20 mouse cellular contexts compared by ENCODE assay signal in genomic region chr2:18958501-18958900, GRCm38 (mm10). TPM values are rescaled to one million over a fixed set of nuclear protein-coding genes. Genes with fewer than 3 reads are reported as not detected.
DNase-seq lines count a peak whose midpoint lies in the region; ATAC-seq and TF ChIP-seq lines count a peak whose summit lies in the region.
"Had no signal": no experiment of that assay in that cellular context is flagged by ENCODE, and none has a peak within 500 bp of the region (broad histone marks: within the 10 kb centered on the region; RNA-seq: fewer than 3 reads in every experiment).

No protein-coding gene starts in this region.

- no peaks in the 10 kb centered on the region for H3K27me3 ChIP-seq in liver, embryonic 13.5 days
- no peaks in the 10 kb centered on the region for H3K27me3 ChIP-seq in liver, embryonic 11.5 days (replicated peaks; ENCODE audit: control insufficient read depth, insufficient read depth, low read length)
- no peaks in the 10 kb centered on the region for H3K27me3 ChIP-seq in liver, postnatal 0 days (ENCODE audit: insufficient read depth, low read length)
- no peaks in the 10 kb centered on the region for H3K27me3 ChIP-seq in hindbrain, embryonic 12.5 days
- H3K27me3 ChIP-seq: embryonic facial prominence, embryonic 12.5 days; heart, embryonic 15.5 days; hindbrain, embryonic 13.5 days had no signal

- H3K4me3 ChIP-seq in liver, embryonic 13.5 days (replicated peaks) = no peak overlapping the region
- H3K4me3 ChIP-seq in liver, embryonic 11.5 days (ENCODE audit: low read depth, low read length) = no peak overlapping the region
- H3K4me3 ChIP-seq in liver, postnatal 0 days (ENCODE audit: low read depth, low read length) = no peak overlapping the region
- H3K4me3 ChIP-seq in hindbrain, embryonic 12.5 days = no peak overlapping the region
- H3K4me3 ChIP-seq: embryonic facial prominence, embryonic 12.5 days; gastrocnemius, adult 2 months; heart, adult 2 months; heart, embryonic 15.5 days; hindbrain, embryonic 13.5 days; layer of hippocampus, adult 2 months had no signal

- H3K9me3 ChIP-seq in liver, embryonic 13.5 days (replicated peaks) = no peaks in the 10 kb centered on the region
- H3K9me3 ChIP-seq in liver, embryonic 11.5 days (ENCODE audit: control insufficient read depth, low read length) = no peaks in the 10 kb centered on the region
- no peaks in the 10 kb centered on the region for H3K9me3 ChIP-seq in liver, postnatal 0 days (ENCODE audit: low read length)
- H3K9me3 ChIP-seq in hindbrain, embryonic 12.5 days (replicated peaks) = no peaks in the 10 kb centered on the region
- H3K9me3 ChIP-seq: embryonic facial prominence, embryonic 12.5 days; heart, embryonic 15.5 days; hindbrain, embryonic 13.5 days had no signal

- 0 out of 2 replicates have a peak overlapping the region, but pooled peaks have one; percentile 1 for H3K4me2 ChIP-seq in liver, embryonic 13.5 days
- no peak overlapping the region for H3K4me2 ChIP-seq in liver, embryonic 11.5 days
- peak overlapping the region; percentile 14; the same call in 1 of the 2 replicates for H3K4me2 ChIP-seq in liver, postnatal 0 days (ENCODE audit: low read depth, low read length)
- no peak overlapping the region for H3K4me2 ChIP-seq in hindbrain, embryonic 12.5 days (replicated peaks)
- H3K4me2 ChIP-seq: embryonic facial prominence, embryonic 12.5 days; hindbrain, embryonic 13.5 days had no signal

- 61% methylated on average over 5 of the region's 5 CpGs for WGBS in liver, embryonic 13.5 days (ENCODE audit: insufficient replicate concordance)
- WGBS in liver, embryonic 11.5 days = 77% methylated on average over 5 of the region's 5 CpGs
- WGBS in liver, postnatal 0 days (ENCODE audit: insufficient replicate concordance) = 62% methylated on average over 5 of the region's 5 CpGs
- WGBS in hindbrain, embryonic 12.5 days = 92% methylated on average over 5 of the region's 5 CpGs

- ATAC-seq in liver, embryonic 13.5 days (ENCODE audit: low read depth) = no peak
- no peak for ATAC-seq in liver, embryonic 11.5 days (replicated peaks; ENCODE audit: low FRiP score)
- ATAC-seq in activated CD4-positive, CD25-positive, alpha-beta regulatory T cell, adult 4 months = peak; percentile 66
- ATAC-seq in liver, postnatal 0 days = no peak
- ATAC-seq in hindbrain, embryonic 12.5 days (ENCODE audit: low FRiP score) = no peak
- ATAC-seq: intestine, postnatal 0 days had no signal

- no peak for TF ChIP-seq EP300 in liver, postnatal 0 days (IDR thresholded peaks at IDR 0.05; ENCODE audit: low read depth)

- H3K4me1 ChIP-seq in liver, embryonic 13.5 days (replicated peaks) = peaks cover 94% of the 10 kb centered on the region
- peaks cover 70% of the 10 kb centered on the region for H3K4me1 ChIP-seq in liver, embryonic 11.5 days (replicated peaks; ENCODE audit: control insufficient read depth, insufficient read depth, low read length)
- H3K4me1 ChIP-seq in liver, postnatal 0 days (ENCODE audit: insufficient read depth) = peaks cover 50% of the 10 kb centered on the region
- H3K4me1 ChIP-seq in hindbrain, embryonic 12.5 days = peaks cover 16% of the 10 kb centered on the region

- H3K9ac ChIP-seq in liver, embryonic 13.5 days = no peak overlapping the region; the same call in 1 of the 2 replicates
- no peak overlapping the region for H3K9ac ChIP-seq in liver, embryonic 11.5 days (ENCODE audit: low read depth, low read length)
- H3K9ac ChIP-seq in liver, postnatal 0 days (replicated peaks) = no peak overlapping the region
- no peak overlapping the region for H3K9ac ChIP-seq in hindbrain, embryonic 12.5 days
- H3K9ac ChIP-seq: embryonic facial prominence, embryonic 12.5 days; heart, embryonic 15.5 days; hindbrain, embryonic 13.5 days had no signal

- peak overlapping the region; percentile 35 for H3K27ac ChIP-seq in liver, embryonic 13.5 days
- no peak overlapping the region for H3K27ac ChIP-seq in liver, embryonic 11.5 days (ENCODE audit: low read depth, low read length)
- no peak overlapping the region for H3K27ac ChIP-seq in liver, postnatal 0 days (ENCODE audit: low read depth)
- H3K27ac ChIP-seq in hindbrain, embryonic 12.5 days = no peak overlapping the region
- H3K27ac ChIP-seq: embryonic facial prominence, embryonic 12.5 days; gastrocnemius, adult 2 months; heart, adult 2 months; hindbrain, embryonic 13.5 days; layer of hippocampus, adult 2 months; liver, embryonic 14.5 days had no signal

- no peak for DNase-seq in liver, embryonic 13.5 days
- DNase-seq in liver, embryonic 11.5 days (ENCODE audit: low spot score) = no peak
- DNase-seq in liver, postnatal 0 days = no peak
- no peak for DNase-seq in lung, postnatal 25 days (ENCODE audit: low spot score)
- DNase-seq in B cell, adult 2 months = no peak
- DNase-seq: adrenal gland, postnatal 10 days; cerebellum, adult 18-20 months; gastrocnemius, adult 2 months; heart, adult 2 months; lung, postnatal 36 days; midbrain, embryonic 14.5 days; thymus, postnatal 25 days had no signal

- no peaks in the 10 kb centered on the region for H3K36me3 ChIP-seq in liver, embryonic 13.5 days
- H3K36me3 ChIP-seq in liver, embryonic 11.5 days (ENCODE audit: control insufficient read depth, insufficient read depth, low read length) = no peaks in the 10 kb centered on the region
- no peaks in the 10 kb centered on the region for H3K36me3 ChIP-seq in liver, postnatal 0 days (replicated peaks; ENCODE audit: insufficient read depth, low read length)
- H3K36me3 ChIP-seq in hindbrain, embryonic 12.5 days = no peaks in the 10 kb centered on the region
- H3K36me3 ChIP-seq: embryonic facial prominence, embryonic 12.5 days; heart, embryonic 15.5 days; hindbrain, embryonic 13.5 days had no signal

- TF ChIP-seq CTCF in liver, postnatal 0 days (IDR thresholded peaks at IDR 0.05; ENCODE audit: low read depth) = no peak

RNA-seq across cellular contexts. Expression of gene Pip4k2a, which starts 39.4 kb away (rescaled TPM):
- polyA plus RNA-seq in liver, embryonic 13.5 days (2015; fragmentation: Nextera tagmentation; extraction: Ambion mirVana) = 15.8 and 18.8 TPM in 2 replicates
- 20.1 and 20.5 TPM in 2 replicates for polyA plus RNA-seq in liver, embryonic 11.5 days (2014; fragmentation: Nextera tagmentation; extraction: Ambion mirVana)
- polyA plus RNA-seq in activated CD4-positive, CD25-positive, alpha-beta regulatory T cell, adult 4 months (2017; shearing (Covaris generic)) = 10 to 100 TPM; 17.7 to 18.7 TPM
- polyA plus RNA-seq in liver, postnatal 0 days (2015; fragmentation: Nextera tagmentation; extraction: Ambion mirVana) = 6.7 and 8.0 TPM in 2 replicates
- 12.5 and 15.4 TPM in 2 replicates for polyA plus RNA-seq in hindbrain, embryonic 12.5 days (2016; fragmentation: Nextera tagmentation; extraction: Ambion mirVana)

RNA-seq across cellular contexts. Expression of gene 4930426L09Rik, which starts 39.6 kb away (rescaled TPM):
- 0.17 and 0.22 TPM in 2 replicates for polyA plus RNA-seq in liver, embryonic 13.5 days (2015; fragmentation: Nextera tagmentation; extraction: Ambion mirVana)
- 0.21 and 0.48 TPM in 2 replicates for polyA plus RNA-seq in liver, embryonic 11.5 days (2014; fragmentation: Nextera tagmentation; extraction: Ambion mirVana)
- polyA plus RNA-seq in activated CD4-positive, CD25-positive, alpha-beta regulatory T cell, adult 4 months (2017; shearing (Covaris generic)) = 1 to 10 TPM in 1 of 2 experiments, not detected in 1; 1.6 TPM
- 0.21 and 0.24 TPM in 2 replicates for polyA plus RNA-seq in liver, postnatal 0 days (2015; fragmentation: Nextera tagmentation; extraction: Ambion mirVana)
- polyA plus RNA-seq in hindbrain, embryonic 12.5 days (2016; fragmentation: Nextera tagmentation; extraction: Ambion mirVana) = 0.37 and 0.73 TPM in 2 replicates

Comparison
In these comparisons a context has a peak if more than half of its experiments do, and no peak if none do; other contexts are left out.
1. H3K4me2 ChIP-seq: peak in liver, embryonic 13.5 days (single experiment) and liver, postnatal 0 days (single experiment); none in liver, embryonic 11.5 days (single experiment) and hindbrain, embryonic 12.5 days (single experiment).